Comparison of ENCODE assay signal across 8 mouse cellular contexts in the genomic region with DNA sequence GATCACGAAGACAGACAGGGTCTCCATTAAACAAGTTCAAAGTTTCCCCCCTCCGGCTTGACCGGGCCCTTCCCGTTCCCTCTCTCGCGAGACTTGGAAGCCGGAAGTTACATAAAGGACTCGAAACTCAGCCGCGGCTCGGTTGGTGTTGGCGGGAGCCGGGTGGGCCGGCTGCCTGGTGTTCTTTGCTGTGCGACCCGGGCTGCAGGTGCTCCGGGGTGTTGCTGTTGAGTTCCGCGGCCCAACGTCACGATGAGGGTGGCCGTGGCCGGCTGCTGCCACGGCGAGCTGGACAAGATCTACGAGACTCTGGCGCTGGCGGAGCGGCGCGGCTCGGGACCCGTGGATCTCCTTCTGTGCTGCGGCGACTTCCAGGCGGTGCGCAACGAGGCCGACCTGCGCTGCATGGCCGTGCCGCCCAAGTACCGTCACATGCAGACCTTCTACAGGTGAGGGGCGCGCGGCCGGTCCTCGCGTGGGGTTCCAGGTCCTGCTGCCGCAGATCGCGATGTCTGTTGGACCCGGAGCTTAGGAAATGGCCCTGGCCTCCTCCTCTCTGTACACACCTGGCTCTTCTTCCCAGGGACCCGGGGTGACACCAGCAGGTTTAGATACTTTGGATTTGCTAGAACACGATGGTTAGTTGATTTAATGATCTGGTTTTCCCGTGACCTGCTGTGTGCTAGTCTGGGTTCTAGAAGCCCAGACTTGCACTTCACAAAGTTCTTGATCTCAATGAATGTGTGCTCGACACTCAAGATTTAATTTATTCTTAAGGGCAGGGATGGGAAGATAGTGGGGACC. TPM values are rescaled to one million over a fixed set of nuclear protein-coding genes. Genes with fewer than 3 reads are reported as not detected.
DNase-seq lines count a peak whose midpoint lies in the region; ATAC-seq lines count a peak whose summit lies in the region.

A gene (plus strand): TSS at position 123 of the 804 bp plus-strand sequence.

- WGBS in hindbrain, embryonic 13.5 days: under 1% methylated on average over 57 of the region's 57 CpGs

- H3K4me3 ChIP-seq in hindbrain, embryonic 13.5 days: peak within 1 kb of the TSS; percentile 94

- peak within 1 kb of the TSS; percentile 77 for H3K4me2 ChIP-seq in hindbrain, embryonic 13.5 days

- peak within 1 kb of the TSS; percentile 77 for H3K27ac ChIP-seq in hindbrain, embryonic 13.5 days

- peak within 1 kb of the TSS; percentile 95 for H3K9ac ChIP-seq in hindbrain, embryonic 13.5 days

- peaks cover 16% of the 10 kb centered on the region for H3K4me1 ChIP-seq in hindbrain, embryonic 13.5 days (replicated peaks)

- no peaks in the 10 kb centered on the region for H3K9me3 ChIP-seq in hindbrain, embryonic 13.5 days

- peaks cover 11% of the 10 kb centered on the region; the same call in 1 of the 2 replicates for H3K27me3 ChIP-seq in hindbrain, embryonic 13.5 days

- peak; percentile 90 for DNase-seq in Muller cell, postnatal 12 days (ENCODE audit: inconsistent ontology term)
- peak; percentile 93 for DNase-seq in cerebellum, adult 9-11 months
- DNase-seq in frontal cortex, postnatal 10 days (ENCODE audit: low spot score in 2 of 2): peak; percentile 87 to 91
- peak; percentile 83 to 84 for DNase-seq in layer of hippocampus, postnatal 25 days (ENCODE audit: extremely low spot score in 1 of 2, low spot score in 1 of 2)
- DNase-seq in lung, postnatal 25 days (ENCODE audit: low spot score): peak; percentile 94
- DNase-seq in retina, embryonic 14.5 days (ENCODE audit: low spot score): peak; percentile 93
- DNase-seq in thymus, postnatal 4 days: peak; percentile 94

- peaks cover 8% of the 10 kb centered on the region for H3K36me3 ChIP-seq in hindbrain, embryonic 13.5 days

- ATAC-seq in hindbrain, embryonic 13.5 days (ENCODE audit: low FRiP score): peak; percentile 97

RNA-seq across cellular contexts. Expression of the gene that starts here (rescaled TPM):
- polyA plus RNA-seq in hindbrain, embryonic 13.5 days (2015; fragmentation: Nextera tagmentation; extraction: Ambion mirVana): 26.0 and 26.8 TPM in 2 replicates
- total RNA-seq in layer of hippocampus, postnatal 25 days (2021): 10 to 100 TPM; 13.5 to 14.3 TPM

Comparison
In these comparisons a context has a peak if more than half of its experiments do, and no peak if none do; other contexts are left out.
1. Peak in every context shown above with its lines: DNase-seq, ATAC-seq, H3K4me3 ChIP-seq and H3K27ac ChIP-seq.